Mouse (Mus musculus) kidney, postnatal 0 days (tissue): ENCODE measurements at regions not wholly inside any gene's neighbourhood (a gene's known extent, or its start where the extent isn't known, plus 50 kb on each side); places are given as distances from the start of the nearest gene placed in this dataset.

Experiments
- ATAC-seq: fragments of 200-750 bp; cut with Nextera tagmentation; replicated peaks from 2 replicates; pipeline ENCODE4 v1.8.0; 2017; ENCODE audit warnings: low read depth, moderate number of reproducible peaks, moderate TSS enrichment, moderate library complexity; ENCODE audit not compliant: low FRiP score
- DNase-seq: peaks from one replicate; pipeline ENCODE4 v3.0.0-alpha.2; 2016; ENCODE audit warnings: low spot score
- H3K27ac ChIP-seq: fragments of 300-500 bp; sonication (generic); 2 replicates; pipeline ENCODE4 v1.5.1; 2014; ENCODE audit warnings: mild to moderate bottlenecking
- H3K27me3 ChIP-seq: fragments of 300-500 bp; sonication (generic); 2 replicates; pipeline ENCODE4 v1.6.1; 2014; ENCODE audit warnings: low read length, mixed read lengths; ENCODE audit not compliant: insufficient read depth
- H3K36me3 ChIP-seq: fragments of 300-500 bp; sonication (generic); 2 replicates; pipeline ENCODE4 v1.6.1; 2014; ENCODE audit warnings: low read length, mixed read lengths; ENCODE audit not compliant: insufficient read depth
- H3K4me1 ChIP-seq: fragments of 300-500 bp; sonication (generic); replicated peaks from 2 replicates; pipeline ENCODE4 v1.6.1; 2014; ENCODE audit warnings: antibody characterized with exemption, low read length, mixed read lengths; ENCODE audit not compliant: insufficient read depth
- H3K4me2 ChIP-seq: fragments of 300-500 bp; sonication (generic); 2 replicates; pipeline ENCODE4 v1.6.1; 2014; ENCODE audit warnings: mild to moderate bottlenecking, low read length, moderate library complexity, mixed read lengths
- H3K4me3 ChIP-seq: fragments of 300-500 bp; sonication (generic); replicated peaks from 2 replicates; pipeline ENCODE4 v1.5.1; 2014; ENCODE audit warnings: low read depth, low read length
- H3K9ac ChIP-seq: fragments of 300-500 bp; sonication (generic); 2 replicates; pipeline ENCODE4 v1.6.1; 2014; ENCODE audit warnings: low read depth, low read length
- H3K9me3 ChIP-seq: fragments of 300-500 bp; sonication (generic); replicated peaks from 2 replicates; pipeline ENCODE4 v1.6.1; 2016; ENCODE audit warnings: low read length, inconsistent platforms, mixed read lengths
- CTCF ChIP-seq: IDR thresholded peaks from 2 replicates; pipeline ENCODE4 v1.5.1; 2016; ENCODE audit warnings: antibody characterized with exemption, low read depth, mild to moderate bottlenecking, moderate library complexity
- WGBS: fragments of 180-500 bp; shearing (Covaris S2); extraction: QIAGEN DNeasy Blood & Tissue Kit; methylation state at CpG from one replicate; pipeline ENCODE4 v1.1.7; 2014; 5-methylcytosine and 5-hydroxymethylcytosine counted together

DNA sequence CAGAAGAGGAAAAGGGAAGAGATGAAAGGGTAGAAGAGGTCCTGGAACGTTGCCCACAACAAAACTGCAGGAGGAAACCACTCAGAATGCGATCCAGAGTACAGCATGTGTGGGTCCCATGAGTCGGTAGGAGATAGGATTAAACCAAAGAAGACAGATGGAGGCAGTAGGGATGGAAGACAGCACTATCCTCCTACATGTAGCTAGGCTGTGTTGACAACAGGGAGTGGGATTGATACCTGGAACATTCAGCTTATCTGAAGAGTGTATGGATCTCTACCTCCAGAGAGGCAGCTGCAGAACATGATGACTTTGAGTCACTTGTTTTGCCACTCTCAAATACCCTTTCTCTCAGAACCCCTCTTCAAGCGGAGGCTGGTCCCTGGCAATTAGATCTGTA, 399.4 kb upstream of the Camk1g start:
- TF ChIP-seq CTCF, result no peak
- WGBS, result 76% methylated on average over 4 of the region's 4 CpGs
- no peak for ATAC-seq
- Histone ChIP-seq H3K36me3 (no peaks in the 10 kb centered on the region), H3K27me3 (no peaks in the 10 kb centered on the region), H3K9me3 (no peaks in the 10 kb centered on the region), H3K4me1 (no peaks in the 10 kb centered on the region), H3K4me3 (no peak overlapping the region), H3K27ac (no peak overlapping the region), H3K9ac (no peak overlapping the region), H3K4me2 (no peak overlapping the region)
- no peak for DNase-seq

DNA sequence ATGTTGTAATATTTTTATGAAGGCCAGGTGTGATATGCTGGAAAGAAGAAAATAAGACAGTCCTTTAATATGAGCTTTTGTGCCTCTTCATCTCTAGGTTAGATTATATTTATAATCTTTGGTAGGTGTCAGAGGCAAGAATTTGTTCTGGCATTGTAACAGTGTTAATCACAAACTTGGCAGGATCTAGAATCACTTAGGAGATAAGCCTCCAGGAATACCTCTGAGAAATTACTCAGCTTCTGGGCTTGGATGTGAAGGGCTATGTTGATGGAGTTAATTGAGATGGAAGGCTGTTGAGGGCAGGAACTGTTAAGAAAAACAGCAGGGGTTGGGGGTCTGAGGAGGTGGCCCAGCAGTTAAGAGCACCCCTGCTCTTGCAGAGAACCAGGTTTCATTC, 394.0 kb upstream of the Camk1g start:
- no peak for ATAC-seq
- no peak for TF ChIP-seq CTCF
- H3K9me3 ChIP-seq, result no peaks in the 10 kb centered on the region

DNA sequence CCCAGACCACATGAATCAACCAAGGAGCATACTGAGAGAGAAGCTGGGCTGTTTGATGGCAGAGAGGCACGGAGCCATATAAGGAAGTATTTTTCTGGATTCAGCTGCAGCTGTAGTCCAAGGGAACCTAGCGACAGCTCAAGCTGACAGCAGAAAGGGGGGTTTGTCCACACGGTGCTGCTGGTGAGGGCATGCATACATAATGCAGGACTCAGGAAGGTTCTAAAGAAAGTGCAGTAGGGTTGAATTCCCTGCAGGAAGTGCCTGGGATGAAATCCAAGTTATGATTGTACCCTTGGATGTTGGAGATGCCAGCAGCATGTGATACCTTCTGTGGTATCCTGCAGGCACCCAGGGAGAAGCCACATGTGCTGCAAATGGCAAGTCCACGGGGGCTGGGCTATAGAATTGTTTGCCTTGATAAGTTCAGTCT, 381.7 kb upstream of the Camk1g start:
- Histone ChIP-seq H3K9ac (no peak overlapping the region), H3K36me3 (no peaks in the 10 kb centered on the region), H3K9me3 (no peaks in the 10 kb centered on the region), H3K27me3 (no peaks in the 10 kb centered on the region), H3K4me1 (no peaks in the 10 kb centered on the region), H3K4me2 (no peak overlapping the region), H3K27ac (no peak overlapping the region), H3K4me3 (no peak overlapping the region)
- 29% methylated on average over 4 of the region's 4 CpGs for WGBS
- TF ChIP-seq CTCF, result no peak
- ATAC-seq, result no peak
- DNase-seq, result peak; percentile 24

More for the DNA sequence above, 394.0 kb upstream of the Camk1g start:
- Histone ChIP-seq H3K36me3 (no peaks in the 10 kb centered on the region), H3K9ac (no peak overlapping the region), H3K4me2 (no peak overlapping the region), H3K27me3 (no peaks in the 10 kb centered on the region), H3K4me1 (no peaks in the 10 kb centered on the region), H3K4me3 (no peak overlapping the region), H3K27ac (no peak overlapping the region)
- DNase-seq, result no peak

DNA sequence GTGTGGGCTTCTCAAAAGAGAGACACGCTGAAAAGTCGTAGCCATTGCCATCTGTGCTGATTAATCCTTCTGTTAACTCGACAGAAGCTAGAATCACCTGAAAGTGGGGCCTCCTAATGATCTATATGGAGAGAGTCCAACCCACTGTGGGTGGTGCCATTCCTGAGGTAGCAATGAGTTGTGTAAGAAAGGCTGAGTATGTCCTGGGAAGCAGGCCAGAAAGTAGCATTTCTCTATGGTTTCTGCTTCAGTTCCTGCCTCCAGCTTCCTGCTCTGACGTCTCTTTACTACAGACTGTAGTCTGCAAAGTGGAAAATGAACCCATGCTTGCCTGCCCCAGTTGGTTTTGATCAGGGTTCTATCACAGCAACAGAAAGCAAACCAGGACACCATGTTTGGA, 380.8 kb upstream of the Camk1g start:
- 64% methylated on average over 4 of the region's 4 CpGs for WGBS
- Histone ChIP-seq H3K9ac (no peak overlapping the region), H3K27me3 (no peaks in the 10 kb centered on the region), H3K36me3 (no peaks in the 10 kb centered on the region), H3K4me2 (no peak overlapping the region), H3K27ac (no peak overlapping the region), H3K4me1 (no peaks in the 10 kb centered on the region), H3K9me3 (no peaks in the 10 kb centered on the region), H3K4me3 (no peak overlapping the region)
- TF ChIP-seq CTCF, result no peak
- DNase-seq (no peak), ATAC-seq (no peak)

DNA sequence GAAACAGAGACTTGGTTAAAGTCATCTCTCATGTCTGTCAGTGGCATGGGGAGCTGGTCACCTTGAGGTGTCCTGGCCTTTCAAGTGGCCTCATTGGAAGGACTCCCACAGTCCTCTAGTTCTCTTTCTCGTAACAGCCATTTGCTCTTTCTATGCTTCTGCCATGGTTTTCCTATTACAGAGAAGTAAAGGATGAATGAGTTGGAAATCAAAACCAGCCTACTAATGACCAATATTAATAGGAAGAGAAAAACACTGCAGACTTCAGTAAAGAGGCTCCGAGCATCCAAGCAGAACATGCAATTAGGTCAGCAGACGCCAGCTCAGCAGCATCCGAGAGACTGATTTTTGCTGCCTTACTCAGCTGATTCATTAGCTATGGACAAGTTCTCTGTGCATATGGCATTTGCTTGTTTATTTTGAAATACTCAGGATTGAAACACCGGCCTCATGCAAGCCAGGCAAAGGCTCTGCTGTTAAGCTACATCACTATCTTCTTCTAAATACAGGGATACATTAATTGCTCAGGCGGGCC, 377.4 kb upstream of the Camk1g start:
- Histone ChIP-seq H3K27ac (no peak overlapping the region), H3K9me3 (no peaks in the 10 kb centered on the region), H3K9ac (no peak overlapping the region), H3K4me2 (no peak overlapping the region), H3K4me3 (no peak overlapping the region), H3K4me1 (no peaks in the 10 kb centered on the region), H3K27me3 (no peaks in the 10 kb centered on the region), H3K36me3 (no peaks in the 10 kb centered on the region)
- 64% methylated on average over 6 of the region's 6 CpGs for WGBS
- no peak for ATAC-seq
- TF ChIP-seq CTCF, result no peak
- DNase-seq, result no peak

DNA sequence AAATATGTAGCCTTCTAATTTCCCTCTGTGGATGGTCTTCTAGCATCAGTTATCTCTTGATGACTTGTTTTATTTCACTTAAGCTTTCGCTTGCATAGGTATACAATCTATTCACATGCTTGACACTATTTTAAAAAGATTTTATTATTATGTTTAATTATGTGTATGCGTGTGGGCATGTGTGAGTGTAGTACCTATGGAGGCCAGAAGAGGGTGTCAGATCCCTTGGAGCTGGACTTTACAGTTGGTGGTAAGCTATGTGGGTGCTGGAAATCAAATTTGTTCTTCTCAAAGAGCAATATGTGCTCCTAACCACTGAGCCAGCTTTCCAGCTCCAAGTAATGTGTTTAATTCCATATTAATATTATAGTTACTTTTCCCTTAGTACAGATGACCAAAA, 372.6 kb upstream of the Camk1g start:
- Histone ChIP-seq H3K27ac (no peak overlapping the region), H3K4me1 (no peaks in the 10 kb centered on the region), H3K36me3 (no peaks in the 10 kb centered on the region), H3K9me3 (no peaks in the 10 kb centered on the region), H3K9ac (no peak overlapping the region), H3K27me3 (no peaks in the 10 kb centered on the region), H3K4me3 (no peak overlapping the region), H3K4me2 (no peak overlapping the region)
- DNase-seq, result no peak
- 87% methylated on average over 2 of the region's 2 CpGs for WGBS
- ATAC-seq, result no peak
- 0 out of 2 replicates have a peak, but pooled peaks have one; percentile 13 for TF ChIP-seq CTCF

DNA sequence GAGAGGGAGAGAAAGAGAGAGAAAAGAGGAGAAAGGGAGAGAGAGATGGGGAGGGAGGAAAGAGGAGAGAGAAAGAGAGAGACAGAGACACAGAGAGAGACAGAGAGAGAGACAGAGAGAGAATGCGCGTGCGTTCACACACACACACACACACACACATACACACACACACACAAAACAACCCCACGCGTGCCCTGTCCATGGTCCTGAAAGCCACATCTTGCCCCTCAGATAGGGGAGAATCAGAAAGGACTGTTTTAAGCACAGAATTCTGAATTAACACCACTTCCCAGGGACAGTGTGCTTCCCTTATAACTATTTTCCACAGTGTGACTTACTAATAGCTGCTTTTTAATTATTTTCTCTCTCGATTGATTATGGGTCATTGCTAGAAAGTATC, 368.7 kb upstream of the Camk1g start:
- Histone ChIP-seq H3K4me3 (no peak overlapping the region), H3K36me3 (no peaks in the 10 kb centered on the region), H3K27me3 (no peaks in the 10 kb centered on the region), H3K9ac (no peak overlapping the region), H3K9me3 (no peaks in the 10 kb centered on the region), H3K4me2 (no peak overlapping the region), H3K27ac (no peak overlapping the region), H3K4me1 (no peaks in the 10 kb centered on the region)
- ATAC-seq (no peak), DNase-seq (no peak)
- TF ChIP-seq CTCF, result no peak
- 45% methylated on average over 6 of the region's 6 CpGs for WGBS
